Mouse (Mus musculus) G1E (cell line): Measurements from ENCODE around the gene Dffb.

Experiments used
- CTCF ChIP-seq: IDR thresholded peaks from 2 replicates; pipeline ENCODE4 v1.5.1; 2012; ENCODE audit warnings: low read depth, low read length, inconsistent platforms, mixed read lengths
- GATA1 ChIP-seq: IDR thresholded peaks from 2 replicates; pipeline ENCODE4 v1.6.1; 2012; ENCODE audit warnings: borderline replicate concordance, low read length, inconsistent platforms, mixed read lengths
- GATA2 ChIP-seq: IDR thresholded peaks from 2 replicates; pipeline ENCODE4 v1.6.1; 2012; ENCODE audit warnings: low read depth, low read length, inconsistent platforms, borderline replicate concordance
- POLR2AphosphoS5 ChIP-seq: IDR thresholded peaks from 2 replicates; pipeline ENCODE4 v1.6.1; 2012; ENCODE audit warnings: low read depth, low read length, inconsistent platforms; ENCODE audit not compliant: insufficient replicate concordance
- TAL1 ChIP-seq: conservative IDR thresholded peaks from 2 replicates; pipeline ENCODE4 v1.6.1; 2012; ENCODE audit warnings: low read depth, low read length, inconsistent platforms, mixed read lengths

DNA sequence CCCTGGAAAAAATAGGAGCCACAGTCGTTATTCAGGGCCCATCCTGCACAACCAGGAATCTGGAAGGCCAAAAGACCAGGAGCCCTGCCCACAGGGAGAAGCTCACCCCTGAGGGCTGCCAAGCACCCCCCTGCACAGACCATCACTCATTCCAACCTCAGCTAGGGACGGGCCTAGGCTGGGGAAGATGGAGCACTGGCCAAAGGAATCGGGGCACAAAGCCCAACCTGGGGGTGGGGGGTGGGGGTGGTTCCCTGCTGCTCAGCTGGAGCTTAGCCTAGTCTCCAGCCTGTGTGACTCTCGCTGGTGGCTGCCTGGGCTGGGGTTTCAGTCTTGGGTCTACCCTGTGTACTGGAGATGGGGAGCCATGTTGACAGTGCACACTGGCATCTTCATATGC lies 47.9 kb upstream of the Dffb start:
- TF ChIP-seq CTCF (no peak), GATA1 (no peak), TAL1 (no peak), GATA2 (no peak), POLR2AphosphoS5 (no peak)
